20 mouse cellular contexts compared by ENCODE assay signal in the genomic region with DNA sequence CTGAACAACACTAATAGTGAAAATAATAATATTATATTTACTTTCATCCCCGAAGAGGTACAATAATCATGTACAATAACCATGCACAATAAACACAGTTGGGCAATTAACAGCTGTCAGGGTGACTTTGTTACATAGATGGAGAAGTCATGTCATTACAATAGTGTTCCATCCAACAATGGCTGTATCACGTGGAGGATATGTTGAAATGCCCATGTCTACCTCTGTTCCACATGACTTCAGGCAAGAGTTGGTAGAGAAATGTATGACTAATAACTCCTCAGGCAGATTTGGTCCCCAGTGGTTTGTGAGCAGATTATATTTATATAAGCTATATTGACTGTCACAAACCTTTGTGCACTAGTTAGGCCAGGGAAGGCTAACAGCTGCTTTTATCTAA.
"Had no signal": no experiment of that assay in that cellular context is flagged by ENCODE, and none has a peak within 500 bp of the region (broad histone marks: within the 10 kb centered on the region; RNA-seq: fewer than 3 reads in every experiment).

No protein-coding gene starts in this region.

- H3K27me3 ChIP-seq: liver, embryonic 13.5 days; liver, embryonic 15.5 days; midbrain, embryonic 13.5 days; midbrain, embryonic 15.5 days; neural tube, embryonic 13.5 days; neural tube, embryonic 15.5 days had no signal

- H3K4me3 ChIP-seq: liver, embryonic 13.5 days; liver, embryonic 15.5 days; megakaryocyte, embryonic 14.5 days; midbrain, embryonic 13.5 days; midbrain, embryonic 15.5 days; neural tube, embryonic 13.5 days; neural tube, embryonic 15.5 days had no signal

- H3K36me3 ChIP-seq: liver, embryonic 13.5 days; liver, embryonic 15.5 days; midbrain, embryonic 13.5 days; midbrain, embryonic 15.5 days; neural tube, embryonic 13.5 days; neural tube, embryonic 15.5 days had no signal

- DNase-seq: liver, embryonic 13.5 days; liver, postnatal 0 days; lung, embryonic 14.5 days; lung, postnatal 10 days; retina, postnatal 1 day; right cerebral cortex, adult 18-20 months; right cerebral cortex, postnatal 25 days; right cerebral cortex, postnatal 4 days; spleen, adult 18-20 months; thymus, adult 18-20 months; thymus, postnatal 14 days; thymus, postnatal 4 days had no signal

- H3K4me1 ChIP-seq: liver, embryonic 13.5 days; liver, embryonic 15.5 days; midbrain, embryonic 13.5 days; midbrain, embryonic 15.5 days; neural tube, embryonic 13.5 days; neural tube, embryonic 15.5 days had no signal

- H3K27ac ChIP-seq: liver, embryonic 13.5 days; liver, embryonic 15.5 days; macrophage; midbrain, embryonic 13.5 days; midbrain, embryonic 15.5 days; neural tube, embryonic 13.5 days; neural tube, embryonic 15.5 days had no signal

- H3K4me2 ChIP-seq: liver, embryonic 13.5 days; liver, embryonic 15.5 days; lung, embryonic 14.5 days; midbrain, embryonic 11.5 days; midbrain, embryonic 13.5 days; midbrain, embryonic 15.5 days; neural tube, embryonic 13.5 days; neural tube, embryonic 15.5 days had no signal

- H3K9me3 ChIP-seq: liver, embryonic 13.5 days; liver, embryonic 15.5 days; megakaryocyte, embryonic 14.5 days; midbrain, embryonic 13.5 days; midbrain, embryonic 15.5 days; neural tube, embryonic 13.5 days; neural tube, embryonic 15.5 days had no signal

- ATAC-seq: liver, postnatal 0 days; midbrain, embryonic 13.5 days; midbrain, embryonic 15.5 days had no signal

- H3K9ac ChIP-seq: liver, embryonic 13.5 days; liver, embryonic 15.5 days; liver, postnatal 0 days; lung, embryonic 14.5 days; midbrain, embryonic 13.5 days; midbrain, embryonic 15.5 days; neural tube, embryonic 13.5 days; neural tube, embryonic 15.5 days had no signal
